Mouse (Mus musculus) right cerebral cortex, postnatal 14 days (tissue): Measurements from ENCODE around the gene Ank.

Experiments used
- DNase-seq: peaks from one replicate; pipeline ENCODE4 v3.0.0; 2022

Gene Ank

DNA sequence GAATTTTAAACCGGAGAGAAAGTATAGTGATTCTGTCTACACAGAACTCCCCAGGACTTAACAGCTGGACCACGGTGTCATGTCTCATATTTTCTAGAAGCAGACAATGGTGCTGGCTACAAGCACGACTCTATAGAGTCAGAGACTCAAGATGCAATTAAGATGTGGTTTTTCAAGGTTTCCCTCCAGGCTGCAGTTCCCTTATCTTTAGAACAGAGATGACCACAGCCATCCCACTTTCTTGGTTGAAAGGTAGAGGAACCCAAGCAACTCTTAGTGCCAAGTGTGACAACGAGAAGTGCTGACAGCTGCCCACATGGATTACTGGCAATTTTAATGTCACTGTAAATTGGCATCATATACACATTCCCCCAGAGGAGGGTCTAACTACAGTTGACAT, 143.1 kb downstream of the Ank start:
- no peak for DNase-seq

DNA sequence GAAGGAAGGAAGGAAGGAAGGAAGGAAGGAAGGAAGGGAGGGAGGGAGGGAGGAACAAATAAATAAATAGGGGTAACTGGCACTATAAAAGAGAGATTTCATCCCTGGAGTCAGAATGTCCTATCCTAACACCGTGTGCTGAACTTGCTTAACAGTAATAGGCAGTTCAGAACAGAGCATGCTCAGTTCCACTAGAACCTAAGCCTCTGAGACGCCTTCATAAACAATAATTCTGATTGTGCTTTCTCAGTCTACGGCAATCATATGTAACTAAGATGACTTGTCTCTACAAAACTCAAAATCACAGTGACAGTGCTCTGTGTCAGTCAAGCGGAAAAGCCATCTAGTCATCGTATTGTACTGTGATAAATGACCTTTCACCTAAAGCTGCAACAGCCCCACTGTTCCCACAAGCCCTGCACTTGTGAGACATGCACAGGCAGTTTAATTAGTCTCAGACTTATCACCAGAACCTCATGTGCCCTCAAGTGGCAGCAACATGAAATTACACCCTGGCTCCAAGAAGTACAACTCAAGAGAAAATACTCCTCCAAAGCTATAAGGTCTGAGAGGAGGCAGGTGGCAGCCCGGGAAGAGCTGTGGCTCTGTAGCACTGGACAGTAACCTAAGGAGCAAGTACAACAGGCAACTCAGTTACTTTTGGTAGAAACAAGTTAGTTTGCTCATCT, 146.2 kb downstream of the Ank start:
- DNase-seq, result peak; percentile 64

DNA sequence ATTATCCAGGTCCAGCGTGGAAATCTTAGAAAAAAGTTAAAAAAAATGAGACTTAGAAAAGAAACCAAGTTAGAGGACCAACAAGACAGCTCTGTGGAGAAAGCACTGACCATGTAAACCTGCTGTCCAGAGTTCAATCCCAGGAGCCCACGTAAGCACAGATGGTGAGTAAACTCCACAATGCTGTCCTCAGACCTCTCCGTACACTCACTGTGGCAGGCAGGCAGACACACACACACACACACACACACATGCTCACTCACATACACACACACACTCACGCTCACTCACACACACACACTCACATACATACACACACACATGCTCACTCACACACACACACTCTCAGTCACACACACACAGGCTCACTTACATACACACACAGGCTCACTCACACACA, 146.8 kb downstream of the Ank start:
- no peak for DNase-seq

DNA sequence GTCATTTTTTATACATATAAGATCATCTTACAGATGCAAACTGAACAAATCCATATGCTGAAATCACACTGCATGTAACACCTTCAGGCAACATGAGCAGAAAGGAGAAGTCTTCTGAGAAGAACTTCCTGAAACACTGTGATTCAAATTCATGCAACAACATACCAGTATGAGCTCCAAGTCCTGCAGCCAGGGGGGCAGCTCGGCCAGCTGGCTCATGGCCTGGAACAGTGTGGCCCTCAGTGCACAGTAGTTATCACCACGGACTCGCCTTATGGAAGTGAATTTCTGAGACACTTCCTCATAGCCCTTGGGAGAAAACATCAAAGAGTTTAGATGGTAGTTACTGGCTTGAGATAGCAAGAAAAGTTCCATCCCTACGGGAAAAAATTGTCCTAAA, 149.7 kb downstream of the Ank start:
- no peak for DNase-seq

DNA sequence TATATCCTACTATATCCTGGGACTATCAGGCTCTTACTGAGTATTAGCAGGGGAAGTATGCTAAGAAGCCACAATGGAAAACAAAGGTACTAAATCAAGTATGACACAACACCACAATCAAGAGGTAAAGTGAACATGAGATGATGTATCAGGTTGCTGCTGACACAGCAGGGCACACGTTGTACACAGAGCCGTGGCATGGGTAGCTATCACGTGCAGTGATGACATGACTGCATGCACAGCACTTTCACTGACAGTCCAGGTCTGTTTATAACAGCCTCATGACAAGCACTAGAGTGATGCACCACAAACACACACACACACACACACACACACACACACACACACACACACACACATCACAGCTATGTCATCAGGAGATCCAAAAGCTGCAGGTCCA, 150.8 kb downstream of the Ank start:
- no peak for DNase-seq

DNA sequence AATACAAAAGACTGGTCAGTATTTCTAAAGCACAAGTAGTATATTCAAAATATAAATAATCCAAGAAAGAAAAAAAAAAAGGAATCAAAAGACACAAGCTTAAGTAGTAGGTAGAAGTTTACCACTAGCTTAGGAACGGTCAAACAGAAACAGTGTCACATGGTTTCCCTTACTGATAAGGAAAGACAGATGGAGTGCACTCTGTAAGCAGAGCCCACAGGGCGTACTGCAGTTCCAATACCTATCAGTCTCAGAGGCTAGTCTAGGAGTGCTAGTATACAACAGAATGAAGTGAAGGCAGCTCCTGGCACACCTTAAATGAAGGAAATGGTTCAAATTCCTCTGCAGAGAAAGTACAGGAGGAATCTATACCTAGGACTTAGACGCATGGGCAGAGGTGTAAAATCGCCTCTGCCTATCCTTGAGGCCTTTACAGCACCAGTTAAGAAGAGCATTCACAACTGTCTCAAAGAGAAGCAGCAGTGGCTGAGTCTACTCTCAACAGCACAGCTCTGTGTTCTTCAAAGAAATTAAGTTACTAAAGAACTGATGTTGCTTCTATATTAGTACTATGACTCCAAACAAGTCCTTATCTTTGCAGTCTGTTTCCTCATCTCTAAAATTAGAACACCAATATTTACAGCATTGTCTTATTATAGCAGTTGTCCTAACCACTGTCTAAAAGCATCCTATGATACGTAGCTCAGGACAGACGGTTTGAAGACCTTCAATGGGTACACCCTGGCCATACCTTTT, 152.5 kb downstream of the Ank start:
- DNase-seq, result no peak

DNA sequence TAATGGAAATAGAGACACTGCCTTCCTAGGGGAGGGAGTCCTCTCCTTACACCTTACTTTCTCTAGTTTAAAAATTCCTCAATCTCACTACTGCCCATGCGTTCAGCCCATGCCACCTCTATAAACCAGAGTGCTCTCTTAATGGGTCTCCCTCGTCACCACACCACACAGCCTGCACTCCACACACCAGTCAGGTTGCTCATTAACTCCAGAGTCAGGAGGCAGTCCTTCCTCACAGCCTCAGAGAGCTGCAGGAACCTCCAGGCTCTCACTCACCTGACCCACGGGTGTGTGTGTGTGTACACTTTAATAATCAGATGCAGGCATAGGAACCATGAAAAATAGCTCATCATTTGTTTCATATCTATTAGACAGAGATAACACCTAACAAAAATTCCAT, 153.2 kb downstream of the Ank start:
- DNase-seq, result no peak

DNA sequence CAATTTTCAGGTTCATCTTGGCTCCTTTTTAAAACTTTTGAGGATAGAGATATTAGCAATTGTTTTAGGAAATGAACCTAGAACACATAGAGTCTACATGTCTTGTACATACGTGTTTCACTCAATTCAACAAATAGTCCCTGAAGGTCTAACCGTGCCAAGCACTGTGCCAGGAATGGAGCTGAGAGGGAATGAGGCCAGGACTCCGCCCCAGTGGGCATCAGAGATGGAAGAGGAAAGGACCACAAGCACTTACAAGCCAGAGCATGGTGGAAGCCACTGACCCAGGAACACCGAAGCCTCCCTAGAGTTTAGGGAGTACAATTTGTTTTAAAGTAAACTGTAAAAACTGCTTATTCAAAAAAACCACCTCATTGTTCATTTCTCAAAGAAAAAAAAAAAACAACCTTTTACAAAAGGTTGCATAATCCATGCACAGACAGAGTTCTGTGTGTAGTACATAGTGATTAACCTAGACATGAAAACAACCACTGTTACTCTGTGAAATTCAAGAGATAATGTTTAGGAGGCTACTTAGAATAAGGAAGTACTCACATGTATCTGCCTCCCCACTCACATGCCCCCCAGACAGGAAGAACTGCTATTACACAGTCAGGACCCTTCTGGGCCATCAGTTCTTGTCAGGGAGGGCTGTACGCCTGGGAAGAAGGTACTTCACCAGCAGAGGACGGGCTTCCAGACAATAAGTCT, 154.2 kb downstream of the Ank start:
- no peak for DNase-seq

DNA sequence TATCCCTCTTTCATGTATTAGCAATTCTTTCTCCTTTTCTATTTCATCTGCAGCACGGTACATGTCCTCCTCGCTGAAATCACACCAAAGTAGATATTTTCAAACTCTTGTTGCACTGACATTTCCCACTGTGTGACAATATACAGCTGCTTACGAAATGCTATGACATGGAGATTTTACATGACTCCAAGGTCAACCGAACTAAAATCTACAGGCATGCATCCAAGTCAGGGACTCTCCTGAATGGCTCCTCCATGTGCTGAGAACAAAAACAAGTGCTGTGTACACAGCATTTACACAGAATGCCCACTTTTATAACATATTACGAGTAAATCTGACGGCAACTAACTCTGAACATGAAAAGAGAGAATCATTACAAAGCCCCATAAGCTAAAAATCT, 156.8 kb downstream of the Ank start:
- DNase-seq, result no peak

DNA sequence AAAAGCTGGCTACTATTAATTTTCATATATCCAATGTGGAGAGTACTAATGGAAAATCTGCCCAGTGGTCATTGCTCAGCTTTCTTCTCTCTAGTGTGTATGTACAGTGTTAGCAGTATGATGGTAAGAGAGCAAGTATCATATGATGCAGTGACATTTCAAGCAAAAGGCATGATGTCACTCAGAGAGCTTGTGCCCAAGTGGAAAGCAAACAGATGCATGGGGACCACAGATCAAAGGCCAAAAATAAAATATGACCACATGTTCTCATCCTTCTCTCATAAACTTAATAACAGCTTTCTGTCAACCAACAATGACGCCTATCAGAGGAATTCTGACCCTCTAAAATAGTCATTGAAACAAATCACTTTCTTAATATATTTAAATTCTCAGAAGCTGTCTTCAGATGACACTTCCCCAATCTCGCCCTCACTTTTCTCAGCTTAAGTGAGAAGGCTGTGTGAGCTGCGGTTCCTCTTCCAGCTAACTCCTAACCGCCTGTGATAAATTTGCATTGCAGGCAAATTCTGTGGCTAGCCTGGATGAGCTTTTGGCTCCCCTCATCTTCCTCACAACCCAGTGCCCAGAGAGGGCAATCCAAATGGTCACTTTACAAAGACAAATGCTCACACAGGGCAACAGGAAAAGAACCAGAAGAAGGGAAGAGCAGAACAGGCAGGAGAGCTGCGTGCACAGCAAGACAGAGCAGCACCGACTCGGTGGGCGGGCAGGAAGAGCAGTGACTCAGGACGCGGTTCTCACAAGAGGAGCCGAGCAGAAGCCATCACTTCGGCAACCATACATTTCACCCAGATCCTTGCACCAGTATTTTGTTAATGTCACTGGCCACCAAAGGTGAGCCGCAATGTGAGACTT, 158.8 kb downstream of the Ank start:
- no peak for DNase-seq

DNA sequence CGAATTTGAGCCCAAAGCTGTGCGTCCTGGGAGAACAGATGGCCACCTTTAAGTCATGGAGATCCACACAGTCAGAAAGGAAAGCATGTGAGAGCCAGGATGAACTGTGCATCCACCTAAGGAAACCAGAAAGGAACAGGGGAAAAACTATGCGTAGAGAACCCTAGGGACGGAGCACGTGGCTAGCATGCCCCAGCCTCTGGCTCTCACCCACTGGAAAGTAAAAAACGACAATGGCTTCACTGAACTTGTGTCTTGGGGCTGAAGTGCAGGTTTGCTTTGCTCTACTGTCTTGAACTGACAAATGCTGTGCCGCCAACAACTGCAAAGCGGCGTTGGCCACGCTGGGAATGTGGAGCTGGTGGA, 159.4 kb downstream of the Ank start:
- no peak for DNase-seq

DNA sequence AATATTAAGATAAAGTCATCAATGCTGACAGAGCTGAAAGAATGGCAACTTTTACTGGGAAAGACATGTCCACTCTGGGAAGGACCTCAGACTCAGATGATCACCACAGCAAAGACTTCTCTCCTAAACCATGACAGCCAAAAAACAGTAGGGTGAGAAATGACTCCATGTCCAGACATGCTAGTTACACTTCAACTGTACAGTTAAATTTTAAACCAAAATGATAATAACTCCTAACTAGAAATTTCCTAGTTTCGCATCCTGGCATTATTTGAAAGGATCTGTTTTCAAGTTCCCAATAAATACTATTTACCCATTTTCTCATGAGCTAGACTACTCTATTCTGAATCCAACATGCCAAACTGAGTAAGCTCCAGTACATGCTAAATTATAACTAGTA, 159.8 kb downstream of the Ank start:
- no peak for DNase-seq

DNA sequence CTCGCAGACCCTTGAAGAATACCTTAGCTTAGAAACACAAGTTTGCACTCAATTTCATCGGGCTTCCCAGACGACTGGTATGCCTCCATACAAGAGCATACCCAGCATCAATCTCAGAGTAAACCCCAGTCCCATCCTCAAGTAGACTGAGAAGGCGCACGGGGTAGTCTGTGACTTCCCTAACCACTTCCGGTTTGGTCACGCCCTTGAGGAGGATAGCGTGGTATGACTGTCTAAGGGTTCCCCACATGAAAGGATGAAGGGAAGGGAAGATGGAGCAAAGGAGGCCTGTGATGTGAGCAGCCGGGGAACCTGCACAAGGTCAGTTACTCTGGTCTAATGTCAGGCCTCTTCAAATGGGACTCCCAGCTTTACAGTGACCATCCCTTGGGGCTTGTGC, 161.3 kb downstream of the Ank start:
- DNase-seq, result no peak

DNA sequence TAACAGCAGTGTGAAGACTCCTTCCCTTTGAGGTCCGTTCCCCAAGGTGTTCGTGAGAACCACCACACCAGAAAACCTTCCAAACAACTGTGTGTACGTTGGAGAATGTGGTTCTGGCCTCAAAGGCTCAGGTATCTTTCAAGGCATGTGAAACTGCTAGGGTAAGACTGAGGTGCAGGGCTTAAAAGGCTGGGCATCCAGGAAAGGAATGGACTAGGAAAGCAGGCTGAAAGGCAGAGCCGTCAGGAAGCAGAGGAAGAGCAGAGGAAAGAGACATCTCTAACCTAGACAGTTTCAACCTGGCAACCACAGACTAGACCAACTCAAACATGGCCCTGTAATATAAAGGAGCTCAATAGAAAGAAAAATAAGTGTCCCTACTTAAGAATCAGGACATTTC, 162.6 kb downstream of the Ank start:
- DNase-seq, result no peak

DNA sequence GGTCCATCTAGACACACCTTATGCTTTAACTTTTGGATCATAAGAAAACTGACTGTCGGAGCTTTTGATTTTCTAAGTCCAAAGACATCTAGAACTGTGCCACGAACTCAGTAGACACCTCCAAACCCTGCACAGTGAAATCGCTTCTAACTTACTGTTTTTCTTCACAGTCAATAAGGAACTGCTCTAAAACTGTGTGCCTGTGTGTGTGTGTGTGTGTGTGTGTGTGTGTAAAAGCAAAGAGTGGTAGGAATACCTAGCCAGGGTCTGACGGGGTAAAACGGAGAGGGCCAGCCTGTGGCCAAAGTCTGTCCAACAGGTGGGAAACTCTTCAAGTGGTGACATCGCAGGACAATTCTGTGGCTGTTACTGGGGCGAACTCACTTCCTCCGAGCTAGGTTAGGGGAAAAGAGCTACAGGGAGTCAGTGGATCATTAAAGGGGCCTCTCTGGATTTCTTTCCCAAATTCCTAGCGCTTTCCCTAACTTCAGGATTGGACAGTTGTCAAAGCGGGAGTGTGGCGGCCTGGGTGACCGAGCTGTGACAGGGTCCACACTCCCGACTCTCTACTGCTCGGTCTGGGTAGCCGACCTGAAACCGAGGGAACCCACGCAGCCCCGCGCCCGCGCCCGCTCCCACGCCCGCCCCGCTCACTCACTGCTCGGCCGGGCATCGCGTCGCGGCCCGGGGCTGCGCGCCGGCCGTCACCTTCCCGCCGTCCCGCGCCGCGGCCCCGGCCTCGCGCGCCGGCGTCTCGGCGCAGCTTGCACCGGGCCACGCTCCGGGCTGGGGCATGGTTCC, 163.5 kb downstream of the Ank start:
- peak; percentile 29 for DNase-seq

DNA sequence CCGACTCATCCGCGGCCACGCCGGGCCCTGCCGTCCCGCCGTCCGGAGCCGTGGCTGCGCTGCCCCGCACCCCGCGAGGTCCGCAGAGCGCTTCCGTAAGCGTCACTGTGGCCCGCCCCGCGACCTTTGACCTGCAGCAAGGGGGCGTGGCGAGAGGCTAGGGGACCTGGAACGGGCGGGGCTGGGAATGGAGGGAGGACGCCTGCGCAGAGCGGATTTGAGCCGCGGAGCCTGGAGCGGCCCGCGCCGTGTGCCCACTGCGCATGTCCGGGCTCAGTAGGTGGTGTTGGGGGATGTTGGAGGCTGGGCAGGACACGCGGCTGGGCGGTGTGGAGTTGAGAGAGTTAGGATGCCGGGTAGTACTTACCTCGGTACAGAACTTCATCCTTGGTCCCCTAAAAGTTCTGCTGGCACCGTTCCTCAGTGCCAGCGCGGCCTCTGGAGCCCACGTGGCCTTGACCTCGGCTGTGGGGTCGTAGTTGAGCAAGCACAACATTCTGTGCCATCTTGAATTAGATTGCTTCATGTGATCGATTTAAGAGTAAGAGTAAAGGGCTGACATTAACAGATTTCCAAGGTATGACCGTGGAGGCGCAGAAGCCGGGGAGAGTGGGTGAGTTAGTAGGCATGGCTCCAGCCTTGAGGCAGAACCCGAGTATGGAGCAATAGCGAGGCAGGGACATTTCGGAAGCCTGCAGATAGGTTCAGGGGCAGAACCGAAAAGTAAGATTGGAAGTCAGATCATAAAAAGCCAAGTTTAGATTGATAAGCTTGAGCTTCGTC, 164.3 kb downstream of the Ank start, which contains the start of gene Otulin:
Otulin (minus strand) TSS at position 93 of the 783 bp plus-strand sequence.
- DNase-seq, result peak; percentile 99

DNA sequence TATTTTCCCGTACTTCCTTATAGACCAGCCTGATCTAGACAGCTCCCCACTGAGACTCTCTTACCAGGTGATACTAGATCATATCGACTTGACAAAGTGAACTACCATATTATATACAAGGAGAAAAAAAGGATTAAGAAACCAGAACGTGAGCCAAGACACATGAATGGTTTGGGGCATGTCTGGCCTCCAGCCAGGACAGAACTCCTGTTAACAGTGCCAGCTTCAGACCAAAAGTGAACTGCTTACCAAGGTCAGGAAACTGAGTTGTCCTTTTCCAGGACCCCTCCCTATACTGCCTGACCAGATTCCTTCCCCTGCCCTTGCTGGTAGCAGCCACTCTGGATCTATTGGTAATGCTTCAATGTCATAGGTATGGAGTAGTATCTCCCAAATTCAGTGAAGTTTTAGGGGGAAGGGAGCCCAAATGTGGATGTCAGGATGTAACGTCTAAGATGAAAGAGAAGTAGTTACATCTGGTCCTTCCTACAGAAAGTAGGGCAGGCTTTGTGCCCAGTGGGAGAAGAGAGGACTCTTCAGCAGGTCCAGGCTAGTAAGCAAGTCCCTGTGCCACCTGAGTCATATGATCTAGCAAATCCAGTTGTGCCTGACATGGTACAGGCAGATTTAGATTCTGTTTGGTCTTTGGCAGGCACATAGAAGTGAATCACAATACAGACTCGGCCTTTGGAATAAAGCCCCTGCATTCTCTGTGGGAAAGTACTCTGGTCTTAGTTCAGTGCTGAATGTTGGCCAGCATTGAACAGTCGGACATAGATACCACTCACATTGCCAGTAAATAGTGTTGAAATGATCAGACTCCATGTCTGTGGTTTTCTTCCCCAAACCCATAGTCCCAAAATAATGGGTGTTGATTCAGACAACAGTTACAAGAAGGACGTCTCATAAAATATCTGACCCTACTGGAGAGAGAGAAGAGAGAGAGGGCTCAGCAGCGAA, 167.7 kb downstream of the Ank start:
- DNase-seq, result no peak

DNA sequence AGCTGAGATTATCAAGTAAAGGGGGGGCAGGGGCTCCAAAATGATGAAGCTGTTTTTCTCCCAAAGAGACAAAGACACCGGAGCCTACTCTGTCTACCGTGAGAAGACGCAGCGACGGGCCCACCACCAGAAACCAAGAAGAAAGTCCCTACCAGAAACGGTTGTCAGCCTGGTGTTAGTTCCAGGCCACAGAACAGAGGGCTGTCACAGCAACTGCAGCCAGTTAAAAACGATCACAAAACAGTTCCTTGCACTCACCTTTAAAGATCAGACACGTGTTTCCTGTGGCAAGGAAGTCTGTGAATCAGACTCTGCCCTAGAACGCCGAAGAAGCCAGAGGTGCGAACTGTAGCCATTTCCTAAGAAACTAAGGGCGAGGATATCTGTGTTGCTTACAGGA, 174.7 kb downstream of the Ank start:
- no peak for DNase-seq

DNA sequence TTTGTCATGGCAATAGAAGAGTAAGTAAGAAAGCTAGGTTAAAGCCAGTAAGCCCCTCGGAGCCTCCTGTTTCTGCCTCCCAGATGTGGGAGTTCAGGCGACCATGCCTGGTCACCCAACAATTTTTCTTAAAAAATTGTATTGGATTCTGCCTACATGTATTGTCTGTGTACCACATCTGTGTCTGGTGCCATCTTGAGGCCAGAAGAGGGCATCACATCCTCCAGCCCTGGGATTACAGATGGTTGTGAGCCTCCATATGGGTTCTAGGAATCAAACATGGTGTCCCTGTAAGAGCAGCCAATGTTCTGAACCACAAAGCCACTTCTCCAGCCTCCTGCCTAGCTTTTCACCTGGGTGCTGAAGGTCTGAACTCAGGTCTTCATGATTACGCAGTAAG, 176.4 kb downstream of the Ank start:
- no peak for DNase-seq
